Mouse (Mus musculus): ENCODE results near the gene Setd7. TPM values are rescaled to one million over a fixed set of nuclear protein-coding genes. Genes with fewer than 3 reads are reported as not detected.

The Setd7 gene
- polyA plus RNA-seq, 1 experiment from 2014 or later: 4.3 TPM

DNA sequence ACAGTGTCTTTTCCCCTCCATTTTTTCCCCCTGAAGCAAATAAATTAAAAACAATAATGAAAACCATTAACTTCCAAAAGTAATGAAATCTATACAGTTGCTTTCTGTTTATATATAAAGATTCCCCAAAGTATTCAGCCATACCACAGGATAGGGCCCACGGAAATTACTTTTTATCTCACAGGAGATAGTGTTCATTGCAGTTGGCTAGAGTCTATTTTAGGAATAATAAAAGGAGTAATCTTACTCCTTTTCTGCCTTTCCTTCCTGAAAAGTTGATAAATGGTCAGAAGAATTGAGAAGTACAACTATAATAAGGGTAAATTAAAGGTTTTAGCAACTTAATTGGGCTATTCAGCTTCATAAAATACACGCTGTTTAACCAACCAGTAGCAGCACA lies 92.1 kb downstream of the Setd7 start:
- Histone ChIP-seq H3K9ac (no peak overlapping the region), H3K9me3 (ENCODE audit: low read depth, low read length) (no peaks in the 10 kb centered on the region), H3K4me1 (ENCODE audit: insufficient read depth) (no peaks in the 10 kb centered on the region), H3K27me3 (ENCODE audit: insufficient read depth, low read length) (no peaks in the 10 kb centered on the region), H3K36me3 (ENCODE audit: insufficient read depth) (peaks cover 88% of the 10 kb centered on the region), H3K4me2 (no peak overlapping the region), H3K4me3 (ENCODE audit: low read depth, low read length) (no peak overlapping the region), H3K27ac (ENCODE audit: low read depth) (no peak overlapping the region)
- WGBS: 82% methylated on average over 2 of the region's 2 CpGs
- ATAC-seq (ENCODE audit: insufficient read depth) (no peak), DNase-seq (no peak)
- no peak for TF ChIP-seq CTCF (IDR thresholded peaks at IDR 0.05; ENCODE audit: low read depth)

Other genes starting within 250 kb of the Setd7 start
- 59.4 and 60.8 TPM in 2 replicates for gene Elf2, start 220.2 kb downstream of the Setd7 start, polyA plus RNA-seq (2014; fragmentation: Nextera tagmentation; extraction: Ambion mirVana)
- gene Mgarp, start 164.1 kb downstream of the Setd7 start, polyA plus RNA-seq (2014; fragmentation: Nextera tagmentation; extraction: Ambion mirVana): 2.7 and 3.6 TPM in 2 replicates
- gene Ndufc1, start 151.9 kb downstream of the Setd7 start, polyA plus RNA-seq (2014; fragmentation: Nextera tagmentation; extraction: Ambion mirVana): 650 and 732 TPM in 2 replicates
- gene Naa15, start 145.7 kb downstream of the Setd7 start, polyA plus RNA-seq (2014; fragmentation: Nextera tagmentation; extraction: Ambion mirVana): 45.4 and 49.5 TPM in 2 replicates
- gene Rab33b, start 77.0 kb downstream of the Setd7 start, polyA plus RNA-seq (2014; fragmentation: Nextera tagmentation; extraction: Ambion mirVana): 17.8 and 21.3 TPM in 2 replicates
- 1.8 and 1.9 TPM in 2 replicates for gene Mgst2, start 99.5 kb upstream of the Setd7 start, polyA plus RNA-seq (2014; fragmentation: Nextera tagmentation; extraction: Ambion mirVana)